Mouse (Mus musculus) inflammation-experienced regulatory T-cells, adult 6 months (primary cell): ENCODE data around the gene Scamp1. TPM values are rescaled to one million over a fixed set of nuclear protein-coding genes. Genes with fewer than 3 reads are reported as not detected.

ENCODE experiments used
- ATAC-seq: one replicate; pipeline ENCODE4 v1.8.0; 2017
- polyA plus RNA-seq, 3 experiments: library from polyadenylated mRNA; unstranded; fragments of 100-300 nt; shearing (Covaris generic); gene quantifications; one replicate each; pipeline ENCODE4 v1.2.1; 2017

The Scamp1 gene
- polyA plus RNA-seq, 3 experiments from 2014 or later: 1.1 to 2.8 (median 2.7) TPM

DNA sequence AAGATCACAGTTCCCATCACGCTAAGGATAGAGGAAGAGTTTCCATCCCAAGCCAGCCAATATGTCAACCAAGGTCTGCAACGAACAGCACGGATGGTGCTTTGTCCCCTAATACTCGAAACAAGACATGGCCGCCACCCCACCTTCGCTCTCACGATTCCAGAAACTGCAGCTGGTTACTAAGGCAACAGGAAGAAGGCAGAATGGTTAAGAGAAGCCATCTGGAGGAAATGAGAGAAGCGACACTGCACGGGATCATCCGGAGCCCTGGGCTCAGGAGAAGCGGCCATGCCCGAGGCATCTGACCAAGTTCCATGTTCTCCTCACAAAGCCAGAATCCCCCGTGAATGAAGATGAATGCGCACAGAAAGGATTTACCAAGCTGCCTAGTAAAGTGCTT, 62.0 kb downstream of the Scamp1 start:
- no peak for ATAC-seq

DNA sequence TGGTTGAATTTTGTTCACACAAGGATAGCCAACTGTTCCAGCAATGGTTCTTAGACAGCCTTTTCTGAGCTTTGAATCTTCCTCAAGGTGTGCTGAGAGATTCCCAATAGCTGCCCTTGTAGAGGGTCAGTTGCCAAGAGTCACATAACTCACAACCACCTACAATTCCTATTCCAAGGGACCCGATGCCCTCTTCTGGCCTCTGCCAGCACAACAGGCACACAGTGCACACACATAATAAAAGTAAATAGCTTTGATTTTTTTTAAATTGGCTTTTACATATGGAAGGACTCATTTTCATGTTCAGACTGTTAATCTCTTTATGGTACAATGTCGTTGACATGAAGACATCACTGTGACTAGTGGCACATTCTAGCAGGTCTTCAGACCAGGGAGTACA, 72.9 kb downstream of the Scamp1 start:
- no peak for ATAC-seq

DNA sequence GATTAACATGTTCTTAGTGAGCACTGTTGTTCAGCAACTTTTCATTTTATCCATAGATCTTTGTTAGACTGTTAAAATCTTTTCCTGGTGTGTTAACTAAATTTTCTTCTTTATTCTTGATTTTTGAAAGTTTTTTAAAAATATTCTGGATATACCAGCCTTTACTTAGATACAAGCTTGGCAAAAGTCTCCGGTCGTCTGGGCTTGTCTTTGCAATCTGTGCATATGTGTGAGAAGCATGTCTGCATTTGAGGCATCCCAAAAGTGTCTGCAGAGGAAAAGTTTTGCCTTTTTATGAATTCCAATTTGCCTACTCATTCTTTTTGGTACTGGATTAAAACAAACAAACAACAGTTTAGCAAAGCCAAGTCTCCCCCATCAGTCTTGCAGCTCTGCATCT, 73.5 kb downstream of the Scamp1 start:
- ATAC-seq: no peak

DNA sequence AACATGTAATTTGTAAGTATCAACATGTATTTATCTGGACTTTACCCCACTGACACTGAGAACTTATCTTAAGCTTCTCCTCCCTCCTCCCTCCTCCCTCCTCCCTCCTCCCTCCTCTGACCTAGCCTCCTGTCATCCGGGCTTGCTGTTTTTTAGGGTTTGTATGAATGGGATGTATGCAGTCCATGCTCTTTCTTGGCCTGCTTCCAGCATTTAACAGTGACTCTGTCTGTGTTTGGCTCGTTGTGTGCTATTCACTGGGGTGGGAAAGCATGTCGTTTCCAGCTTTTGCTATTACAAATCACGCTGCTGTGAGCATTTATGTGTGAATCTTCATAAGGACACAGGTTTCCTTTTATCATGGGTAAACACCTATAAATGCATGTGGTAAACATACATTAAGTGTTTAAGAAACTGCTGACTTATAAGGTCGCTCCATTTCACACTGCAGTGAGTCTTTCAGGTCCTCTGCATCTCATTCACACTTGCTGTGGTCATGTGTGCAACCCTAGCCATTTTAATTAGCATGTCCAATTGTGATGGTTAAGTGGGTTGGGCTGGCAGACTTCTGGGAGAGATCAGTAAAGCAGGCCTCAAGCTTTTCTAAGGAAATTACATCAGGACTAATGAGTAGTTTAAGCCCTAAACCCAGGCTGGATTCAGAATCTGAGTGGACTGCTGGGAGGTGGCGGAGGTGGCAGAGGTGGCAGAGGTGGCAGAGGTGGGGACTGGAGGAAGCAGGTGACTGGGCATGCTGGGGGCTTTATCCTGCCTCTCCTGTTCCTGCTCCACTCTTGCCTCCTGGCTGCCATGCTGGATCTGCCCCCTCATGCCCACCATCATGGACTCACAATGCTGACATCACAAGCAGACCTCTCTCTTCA, 74.2 kb downstream of the Scamp1 start:
- ATAC-seq: no peak

DNA sequence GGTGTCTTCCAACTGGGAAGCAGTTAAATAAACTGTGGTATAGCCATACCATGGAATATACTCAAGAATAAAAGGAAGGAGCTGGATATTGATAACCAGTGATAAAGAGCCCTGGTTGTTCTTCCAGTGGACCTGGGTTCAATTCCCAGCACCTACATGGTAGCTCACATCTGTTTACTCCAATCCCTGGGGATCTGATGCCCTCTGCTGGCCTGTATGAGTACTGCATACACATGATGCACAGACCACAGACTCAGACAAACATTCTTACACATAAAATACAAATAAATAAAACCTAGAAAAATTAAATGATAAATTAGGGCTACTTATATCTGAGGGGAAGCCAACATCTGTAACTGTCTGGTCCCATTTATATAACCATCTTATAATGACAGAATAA, 76.8 kb downstream of the Scamp1 start:
- ATAC-seq: no peak

DNA sequence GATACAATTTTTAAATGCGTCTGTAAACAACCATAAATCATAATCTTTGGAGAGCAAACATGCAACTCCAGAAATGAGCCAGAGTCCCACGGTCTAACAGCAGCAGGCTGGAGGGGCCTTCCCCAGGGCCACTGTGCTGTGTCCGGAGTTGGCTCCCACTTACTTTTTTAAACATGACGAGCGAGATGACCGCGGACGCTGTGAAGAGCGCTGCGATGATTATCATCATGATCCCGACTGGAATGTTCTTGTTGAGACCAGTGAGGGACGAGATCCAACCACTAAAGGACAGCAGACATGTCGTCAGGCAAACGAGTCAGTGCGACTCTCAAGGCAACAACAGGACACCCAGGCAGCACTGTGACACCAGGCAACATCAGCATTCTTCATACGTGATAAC, 77.7 kb downstream of the Scamp1 start:
- no peak for ATAC-seq

DNA sequence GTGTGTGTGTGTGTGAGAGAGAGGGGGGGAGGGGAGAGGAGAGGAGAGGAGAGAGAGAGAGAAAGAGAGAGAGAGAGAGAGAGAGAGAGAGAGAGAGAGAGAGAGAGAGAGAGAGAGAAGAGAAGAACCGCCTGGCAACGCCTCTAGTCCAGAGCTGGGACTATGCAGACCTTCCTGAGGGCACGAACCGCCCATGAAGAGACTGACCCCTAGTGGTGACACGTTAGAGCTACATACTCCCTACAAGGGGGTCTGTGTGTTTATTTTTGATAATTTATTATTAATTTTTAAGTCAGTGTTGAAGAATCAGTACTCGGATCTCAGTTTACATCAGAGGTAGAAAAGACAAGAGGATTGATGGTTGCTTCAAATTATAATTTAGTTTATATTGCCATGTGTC, 80.4 kb downstream of the Scamp1 start:
- ATAC-seq: no peak

DNA sequence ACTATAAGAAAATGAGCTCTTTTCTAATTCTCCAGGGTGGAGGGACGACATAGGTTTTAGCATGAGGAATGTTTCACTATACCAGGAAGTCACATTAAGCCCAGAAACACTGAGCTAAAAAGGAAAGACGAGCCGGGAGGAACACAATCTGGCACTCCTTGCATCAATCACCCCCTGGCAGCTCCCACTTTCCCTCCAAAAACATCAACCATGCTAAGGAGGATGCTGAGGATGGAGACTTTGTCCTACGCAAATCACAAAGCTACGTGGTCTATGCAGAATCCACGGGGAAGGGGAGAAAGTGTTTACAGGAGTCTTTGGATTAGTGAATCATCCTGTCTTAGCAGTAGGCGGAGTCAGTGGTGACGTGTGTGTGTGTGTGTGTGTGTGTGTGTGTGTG, 85.8 kb downstream of the Scamp1 start:
- no peak for ATAC-seq

DNA sequence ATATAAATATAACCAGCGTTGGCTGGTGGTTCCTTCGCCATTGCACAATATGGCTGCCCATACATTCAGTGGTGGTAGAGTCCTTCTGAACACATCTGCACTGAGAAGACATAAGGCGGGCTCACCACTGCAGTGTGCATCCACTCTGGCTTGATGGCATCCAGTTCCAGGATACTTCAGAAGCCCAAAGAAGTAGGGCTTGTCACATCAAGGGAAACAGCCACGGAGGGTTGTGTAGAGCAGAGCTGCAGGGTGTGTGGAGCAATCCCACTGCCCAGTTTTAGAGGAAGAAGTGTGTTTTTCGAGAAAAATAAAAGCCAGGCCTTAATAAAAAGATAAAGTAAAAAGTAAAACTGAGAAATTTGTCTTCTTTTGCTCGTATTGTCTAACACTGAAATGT, 87.0 kb downstream of the Scamp1 start:
- ATAC-seq: no peak

DNA sequence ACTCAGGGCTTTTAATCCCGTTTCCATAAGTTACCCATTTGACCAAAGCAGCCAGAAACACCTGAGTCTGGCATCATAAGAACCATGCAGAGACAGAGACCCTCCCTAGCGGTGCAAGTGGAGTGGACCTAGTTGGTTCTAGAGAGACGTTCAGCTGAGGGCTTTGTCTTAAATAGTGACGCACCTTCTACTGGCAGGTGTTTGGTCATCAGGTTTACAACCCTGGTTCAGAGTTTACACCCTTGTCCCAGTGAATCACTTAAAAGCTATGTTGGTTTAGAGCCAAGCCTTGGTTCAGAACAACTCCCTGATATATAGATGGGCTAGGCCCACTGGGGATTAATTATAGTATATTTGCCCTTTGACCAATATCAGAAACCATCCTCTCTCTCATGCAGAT, 92.4 kb downstream of the Scamp1 start:
- ATAC-seq: no peak

DNA sequence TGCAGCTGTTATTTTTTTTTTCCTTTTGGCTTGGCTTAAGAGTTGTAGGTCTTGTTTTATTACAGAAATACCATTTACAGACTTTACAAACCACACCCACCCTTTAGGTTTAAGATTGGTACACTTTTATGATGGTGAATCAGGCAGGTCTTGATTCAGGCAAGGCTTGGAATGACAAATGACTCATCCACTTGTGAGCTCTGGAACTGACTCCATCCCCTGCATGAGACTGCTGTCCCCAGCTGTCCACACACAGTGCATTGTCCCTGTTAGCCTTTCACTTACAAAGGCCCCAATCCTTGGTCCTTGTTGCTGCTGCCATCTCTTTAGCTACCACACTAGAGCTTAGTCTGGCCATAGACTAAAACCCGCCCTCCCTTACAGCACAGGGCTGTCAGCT, 95.3 kb downstream of the Scamp1 start:
- ATAC-seq: no peak

DNA sequence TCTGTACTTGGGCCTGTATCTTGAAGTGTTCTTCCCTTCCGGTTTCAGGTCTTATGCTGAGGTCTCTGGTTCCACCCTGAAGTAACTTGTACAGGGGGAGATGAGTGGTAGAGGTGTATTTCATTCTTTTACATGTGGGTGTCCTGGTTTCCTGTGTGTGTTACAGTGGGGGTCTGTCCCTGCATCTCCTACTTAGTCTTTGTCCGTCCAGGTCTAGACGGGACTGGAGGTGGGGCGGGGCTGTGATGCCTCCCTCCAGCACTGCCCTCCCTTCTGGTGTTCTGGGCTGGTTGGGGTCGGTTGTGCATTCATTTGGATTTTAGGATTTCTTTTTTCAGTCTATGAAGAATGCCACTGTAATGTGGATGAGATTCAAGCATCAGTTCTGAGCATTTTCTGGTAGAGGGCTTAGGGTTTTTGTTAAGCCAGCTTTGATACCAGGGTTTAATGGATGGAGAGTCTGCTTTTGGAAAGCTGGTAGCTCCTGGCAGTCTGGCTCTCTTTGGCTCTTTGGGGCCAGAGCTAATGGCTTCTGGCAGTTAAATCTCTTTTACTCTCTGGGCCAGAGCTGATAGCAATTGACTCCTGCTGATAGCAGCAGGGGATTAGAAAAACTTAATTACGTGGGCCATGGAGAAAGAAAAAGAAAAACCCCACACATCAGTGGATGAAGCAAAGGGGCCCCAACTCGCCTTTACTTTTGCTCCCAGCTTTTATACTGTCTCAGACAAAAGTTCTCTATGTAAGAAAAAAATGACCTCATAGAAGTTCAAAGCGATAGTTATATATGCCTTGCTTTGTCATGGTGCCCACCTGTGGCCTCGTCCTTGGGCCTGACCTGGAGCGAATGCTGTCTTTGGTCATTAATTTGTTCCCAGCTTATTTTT, 97.2 kb downstream of the Scamp1 start:
- ATAC-seq: no peak

DNA sequence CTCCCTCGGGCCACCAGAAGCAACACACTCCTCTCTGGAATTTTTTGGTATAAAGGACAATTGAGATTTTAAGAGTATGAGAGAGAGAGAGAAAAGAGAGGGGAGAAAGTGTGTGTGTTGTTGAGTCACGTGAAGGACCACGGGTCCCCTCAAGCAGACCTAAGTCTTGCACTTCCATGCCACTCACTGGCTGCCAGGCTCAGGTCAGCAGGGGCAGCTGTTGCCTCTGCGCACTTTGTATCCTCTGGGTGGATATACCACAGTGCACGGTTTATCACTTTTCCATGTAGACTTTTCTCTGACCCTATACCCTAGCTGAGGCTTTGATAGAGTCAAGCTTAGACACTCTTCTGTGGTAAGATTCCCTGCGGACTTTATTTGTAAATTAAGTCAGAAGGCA, 100.0 kb downstream of the Scamp1 start:
- no peak for ATAC-seq

DNA sequence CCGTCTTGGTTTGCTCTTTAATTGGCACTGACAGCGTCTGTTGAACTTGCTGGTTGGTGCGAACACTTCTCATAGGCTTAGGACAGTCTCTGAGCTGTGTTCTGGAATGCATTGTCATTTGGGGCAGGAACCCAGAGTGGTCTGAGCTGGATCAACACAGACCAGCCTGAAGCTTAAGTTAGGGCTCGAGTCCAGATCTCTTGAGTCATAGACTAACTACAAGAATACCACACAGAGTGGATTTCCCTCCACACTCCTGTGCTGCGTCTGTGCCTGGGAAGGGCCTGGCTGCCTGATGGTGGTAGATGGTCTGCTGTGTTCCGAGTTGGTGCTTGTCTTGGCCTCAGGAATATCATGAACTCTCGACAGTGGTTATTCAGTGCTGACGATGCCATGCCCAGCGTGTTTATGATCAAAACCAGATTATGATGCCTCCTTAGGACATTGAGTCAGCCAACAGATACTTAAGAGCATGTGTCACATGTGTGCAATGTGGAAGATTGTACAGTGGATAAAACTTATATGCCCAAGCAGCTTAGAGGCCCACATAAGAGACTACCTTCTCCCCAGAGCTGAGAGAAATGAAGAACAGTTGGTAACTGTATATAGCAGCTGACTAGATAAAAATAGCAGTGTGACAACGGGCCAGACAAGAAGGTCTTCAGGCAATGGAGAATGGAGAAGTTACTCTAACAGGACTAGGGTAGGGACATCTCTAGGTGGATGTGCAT, 100.8 kb downstream of the Scamp1 start:
- ATAC-seq: no peak

DNA sequence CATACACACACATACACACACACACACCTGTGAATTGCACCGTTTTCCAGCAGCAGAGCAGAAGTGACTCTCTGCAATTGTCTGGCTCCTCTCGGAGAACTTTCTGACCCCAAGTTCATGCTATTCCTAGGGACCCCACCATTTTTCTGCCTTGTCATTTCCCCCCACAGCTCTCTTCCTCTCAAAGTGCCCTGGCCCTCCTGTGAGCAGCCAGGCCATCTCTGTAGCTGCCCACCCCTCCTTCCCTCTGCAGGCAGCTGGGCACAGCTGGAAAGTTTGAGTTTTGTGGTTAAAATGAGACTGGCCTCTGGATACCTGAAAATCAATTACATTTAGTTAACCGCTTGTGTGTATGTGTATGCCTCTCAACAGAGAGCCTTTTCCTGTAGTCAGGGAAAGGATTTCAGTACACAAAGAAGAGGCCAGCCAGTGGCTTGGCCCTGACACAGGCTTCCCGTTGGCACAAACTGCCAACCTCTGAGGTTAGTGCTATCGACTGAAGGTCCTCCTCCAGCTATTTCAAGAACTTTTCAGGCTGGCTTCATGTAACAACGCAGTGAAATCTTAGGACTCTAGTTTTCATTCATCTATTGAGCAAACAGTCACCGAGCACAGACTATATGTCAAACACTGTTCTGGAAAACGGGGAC, 102.2 kb downstream of the Scamp1 start:
- no peak for ATAC-seq

DNA sequence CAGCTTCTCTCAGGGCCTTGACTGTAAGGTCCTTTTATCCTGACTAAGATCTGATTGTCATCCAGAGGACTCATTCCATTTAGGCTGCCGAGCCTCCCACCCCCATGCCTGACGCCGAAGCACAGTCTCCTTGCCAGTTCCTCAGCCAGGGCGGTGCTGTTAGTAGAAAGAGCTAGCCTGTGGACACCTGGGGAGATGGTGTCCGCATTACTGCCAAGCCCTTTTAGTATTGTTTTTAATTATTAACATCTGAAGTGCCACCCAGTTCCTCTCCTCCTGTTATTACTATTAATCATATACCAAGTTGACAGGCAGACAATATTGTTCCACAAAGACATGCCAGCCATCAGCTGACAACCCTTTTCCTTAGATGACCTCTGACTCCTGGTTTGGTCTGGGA, 103.6 kb downstream of the Scamp1 start:
- no peak for ATAC-seq

DNA sequence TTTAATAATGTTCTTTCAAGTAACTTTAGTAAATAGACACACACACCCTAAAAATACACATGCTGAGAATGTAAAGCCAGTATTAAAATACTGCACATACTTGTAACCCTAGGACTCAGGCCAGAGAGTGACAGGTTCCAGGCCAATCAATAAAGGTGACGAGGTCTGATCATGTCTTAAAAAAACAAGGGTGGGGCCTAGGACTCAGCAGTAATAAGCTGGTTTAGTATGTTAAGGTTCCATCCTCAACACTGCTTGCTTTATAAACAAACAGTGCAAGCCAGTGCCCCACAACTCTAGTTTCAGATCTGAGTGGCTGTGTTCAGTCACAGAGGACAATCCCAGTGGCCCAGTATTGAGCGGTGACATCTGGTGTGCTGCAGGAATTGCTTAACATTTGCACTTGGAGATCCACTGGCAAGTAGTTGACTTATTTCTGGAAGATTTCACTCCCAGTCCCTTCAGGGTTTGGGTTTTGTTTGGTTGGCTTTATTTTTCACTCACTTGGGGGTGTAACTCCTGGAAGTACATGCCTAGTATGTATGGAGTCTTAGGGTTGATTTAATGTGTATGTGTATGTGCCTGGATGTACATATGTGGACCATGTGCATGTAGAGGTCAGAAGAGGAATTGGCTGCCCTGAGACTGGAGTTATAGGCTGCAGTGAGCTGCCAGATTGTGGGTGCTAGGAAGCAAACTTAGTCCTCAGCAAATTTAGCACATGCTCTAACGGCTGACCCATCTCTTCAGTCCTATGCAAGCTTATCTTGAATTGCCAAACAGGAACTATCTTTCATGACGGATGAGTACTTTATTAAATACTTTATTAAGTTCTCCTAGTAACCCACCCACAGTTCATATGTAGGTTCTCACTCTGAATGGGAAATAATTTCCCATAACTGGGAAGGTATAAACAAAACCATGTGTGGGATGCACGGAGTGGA, 104.9 kb downstream of the Scamp1 start:
- no peak for ATAC-seq

DNA sequence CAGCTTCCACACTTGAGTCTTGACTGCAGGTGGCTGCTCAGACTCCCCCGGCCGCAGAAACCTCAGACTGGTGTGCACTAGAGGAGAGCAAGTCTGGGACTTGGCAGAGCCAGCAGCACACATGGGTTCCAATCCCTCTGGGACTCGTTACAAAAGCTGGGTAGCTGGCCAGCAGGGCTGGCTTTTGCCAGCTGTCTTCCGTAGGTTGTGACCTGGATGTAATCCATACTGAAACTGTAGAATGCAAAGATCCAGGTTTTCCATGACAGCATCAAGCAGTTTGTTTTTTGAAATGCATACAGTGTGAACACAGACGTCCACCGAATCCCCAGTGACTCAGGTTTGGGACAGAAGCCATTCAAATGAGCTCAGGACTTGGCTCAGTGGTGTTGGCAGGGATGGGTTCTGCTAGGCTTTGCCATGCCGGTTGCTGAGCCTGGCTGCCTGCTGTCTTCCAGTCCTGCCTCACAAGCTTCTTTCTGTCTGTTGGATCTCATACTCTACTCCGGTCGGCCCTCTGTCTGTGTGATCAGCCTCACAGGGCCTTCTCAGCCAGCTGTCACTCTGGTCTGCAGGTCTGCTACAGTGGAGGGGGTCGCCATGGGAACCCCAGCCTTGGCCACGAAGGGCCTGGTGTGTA, 107.1 kb downstream of the Scamp1 start:
- ATAC-seq: no peak

DNA sequence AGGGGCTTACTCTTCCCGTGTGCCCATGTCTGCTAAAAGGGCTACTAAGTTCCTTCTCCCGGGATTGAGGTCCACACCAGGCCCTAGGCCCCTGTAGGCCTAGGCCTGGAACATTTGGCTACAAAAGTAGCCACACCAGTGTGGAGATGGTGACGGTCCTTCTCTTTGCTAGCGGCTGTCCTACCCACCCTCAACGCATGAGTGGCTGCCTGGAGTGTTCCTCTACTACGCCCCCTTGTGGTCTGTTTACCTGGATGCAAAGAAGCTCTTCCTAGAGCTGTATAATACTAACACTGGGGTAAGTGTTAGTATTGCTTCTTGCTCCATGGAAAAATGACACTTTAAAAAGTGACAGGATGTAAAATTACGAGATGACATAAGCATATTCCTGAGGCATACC, 108.5 kb downstream of the Scamp1 start:
- ATAC-seq: no peak

DNA sequence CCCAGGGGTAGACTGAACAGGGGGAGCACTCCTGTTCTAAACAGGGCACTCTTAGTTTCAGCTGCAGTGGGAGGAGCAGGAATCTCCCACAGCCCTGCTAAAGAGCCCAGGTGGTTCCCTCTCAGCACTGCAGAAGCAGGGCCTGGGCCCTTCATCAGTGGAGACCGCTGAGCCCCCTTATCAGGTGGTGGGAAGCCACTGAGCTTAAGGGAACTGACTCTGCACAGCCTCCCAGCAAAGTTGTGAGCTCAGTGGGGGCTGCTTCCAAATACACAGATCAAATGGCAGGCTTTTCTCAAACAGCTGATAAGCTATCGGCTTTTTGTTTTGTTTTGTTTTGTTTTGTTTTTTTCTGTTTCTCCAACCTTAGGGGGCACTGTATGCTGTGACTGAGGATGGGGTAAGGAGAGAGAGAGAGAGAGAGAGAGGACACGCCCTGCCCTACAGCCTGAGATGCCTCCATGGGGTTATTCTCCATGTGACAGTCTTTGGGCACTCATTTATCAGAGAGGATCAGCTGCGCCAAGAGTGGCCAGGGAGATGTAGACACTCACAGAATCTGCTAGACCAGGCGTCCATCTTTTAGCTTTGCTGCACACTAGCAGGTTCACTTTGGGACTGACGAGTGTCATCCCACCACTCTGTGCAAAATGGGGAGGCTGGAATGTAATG, 110.1 kb downstream of the Scamp1 start:
- ATAC-seq: no peak
